Mouse (Mus musculus) heart, embryonic 15.5 days (tissue): ENCODE measurements around the gene Tfpi. TPM values are rescaled to one million over a fixed set of nuclear protein-coding genes. Genes with fewer than 3 reads are reported as not detected.
"Not testable (repeated sequence)": the region's sequence is repeated elsewhere in the genome, so short reads cannot be mapped to it uniquely, and the experiment has no call there.

Source experiments
- ATAC-seq: fragments of 200-750 bp; cut with Nextera tagmentation; replicated peaks from 2 replicates; pipeline ENCODE4 v1.8.0; 2017; ENCODE audit warnings: low read depth, moderate TSS enrichment; ENCODE audit not compliant: insufficient number of reproducible peaks, insufficient read depth, low FRiP score
- H3K27ac ChIP-seq: fragments of 300-500 bp; sonication (generic); 2 replicates; pipeline ENCODE4 v1.5.1; 2015; ENCODE audit warnings: mild to moderate bottlenecking, inconsistent platforms
- H3K27me3 ChIP-seq: fragments of 300-500 bp; sonication (generic); 2 replicates; pipeline ENCODE4 v1.6.1; 2015; ENCODE audit warnings: inconsistent platforms
- H3K36me3 ChIP-seq: fragments of 300-500 bp; sonication (generic); 2 replicates; pipeline ENCODE4 v1.6.1; 2015; ENCODE audit warnings: mild to moderate bottlenecking, inconsistent platforms
- H3K4me1 ChIP-seq: fragments of 300-500 bp; sonication (generic); replicated peaks from 2 replicates; pipeline ENCODE4 v1.6.1; 2015; ENCODE audit warnings: inconsistent platforms
- H3K4me2 ChIP-seq: fragments of 300-500 bp; sonication (generic); 2 replicates; pipeline ENCODE4 v1.6.1; 2015; ENCODE audit warnings: inconsistent platforms, mild to moderate bottlenecking, moderate library complexity
- H3K4me3 ChIP-seq: fragments of 300-500 bp; sonication (generic); 2 replicates; pipeline ENCODE4 v1.5.1; 2015; ENCODE audit warnings: mild to moderate bottlenecking, inconsistent platforms
- H3K9ac ChIP-seq: fragments of 300-500 bp; sonication (generic); 2 replicates; pipeline ENCODE4 v1.6.1; 2015; ENCODE audit warnings: mild to moderate bottlenecking, inconsistent platforms
- H3K9me3 ChIP-seq: fragments of 300-500 bp; sonication (generic); replicated peaks from 2 replicates; pipeline ENCODE4 v1.6.1; 2016; ENCODE audit warnings: inconsistent platforms
- WGBS: fragments of 180-500 bp; shearing (Covaris S2); methylation state at CpG from one replicate; pipeline ENCODE4 v1.1.7; 2015; ENCODE audit warnings: mixed read lengths; 5-methylcytosine and 5-hydroxymethylcytosine counted together
- polyA plus RNA-seq: library from polyadenylated mRNA; unstranded; fragments of >200 nt; fragmentation: Nextera tagmentation; extraction: Ambion mirVana; gene quantifications from 2 replicates; pipeline ENCODE4 v1.2.1, GENCODE M21; 2015

Tfpi gene
- polyA plus RNA-seq, 1 experiment from 2014 or later: 70.3 TPM

GRCm38 (mm10) chr2:84504954-84505394 lies 28.4 kb upstream of the Tfpi start:
- not testable (repeated sequence) for H3K4me1 ChIP-seq, H3K9me3 ChIP-seq, H3K36me3 ChIP-seq, H3K27me3 ChIP-seq
- peak overlapping the region; percentile 13; the same call in 1 of the 2 replicates for H3K4me3 ChIP-seq
- WGBS: 51% methylated on average over 5 of the region's 11 CpGs
- H3K4me2 ChIP-seq: peak overlapping the region; percentile 41
- 0 out of 2 replicates have a peak overlapping the region, but pooled peaks have one; percentile 19 for H3K9ac ChIP-seq
- ATAC-seq: 0 out of 2 replicates have a peak, but pooled peaks have one; percentile 18
- peak overlapping the region; percentile 73 for H3K27ac ChIP-seq

GRCm38 (mm10) chr2:84504285-84504684 lies 27.7 kb upstream of the Tfpi start:
- H3K9ac ChIP-seq: no peak overlapping the region
- peak overlapping the region; percentile 73; the same call in 1 of the 2 replicates for H3K27ac ChIP-seq
- no peaks in the 10 kb centered on the region for H3K9me3 ChIP-seq
- no peaks in the 10 kb centered on the region for H3K36me3 ChIP-seq
- H3K4me3 ChIP-seq: no peak overlapping the region
- H3K4me2 ChIP-seq: no peak overlapping the region
- peak; percentile 64 for ATAC-seq
- H3K27me3 ChIP-seq: no peaks in the 10 kb centered on the region
- H3K4me1 ChIP-seq: no peaks in the 10 kb centered on the region
- 61% methylated on average over 4 of the region's 4 CpGs for WGBS

DNA sequence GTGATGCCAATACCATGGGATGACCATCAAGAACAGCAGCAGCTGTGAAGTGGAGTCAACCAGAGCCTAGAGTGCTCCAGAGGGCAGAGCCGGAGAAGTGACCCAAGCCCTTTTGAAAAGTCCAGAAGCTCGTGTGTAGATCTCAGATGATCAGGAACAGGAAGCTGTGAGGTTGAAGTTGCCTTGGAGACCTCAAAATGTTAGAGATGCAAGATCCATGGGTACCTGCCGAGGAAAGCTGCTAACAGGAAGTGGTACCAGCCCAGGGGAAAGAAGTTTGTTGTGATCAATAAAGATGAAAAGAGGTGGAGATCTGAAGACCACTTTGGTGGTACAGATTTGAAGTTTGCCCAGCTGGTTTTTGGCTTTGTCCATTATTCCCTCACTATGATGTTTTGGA lies 22.3 kb upstream of the Tfpi start:
- Histone ChIP-seq H3K4me1 (no peaks in the 10 kb centered on the region), H3K4me2 (no peak overlapping the region), H3K9me3 (no peaks in the 10 kb centered on the region), H3K4me3 (no peak overlapping the region), H3K36me3 (no peaks in the 10 kb centered on the region), H3K9ac (no peak overlapping the region), H3K27me3 (no peaks in the 10 kb centered on the region), H3K27ac (no peak overlapping the region)
- WGBS: 66% methylated on average over 3 of the region's 3 CpGs
- no peak for ATAC-seq

GRCm38 (mm10) chr2:84495108-84495507 lies 18.5 kb upstream of the Tfpi start:
- H3K27me3 ChIP-seq: no peaks in the 10 kb centered on the region
- WGBS: 74% methylated on average over 3 of the region's 3 CpGs
- H3K9me3 ChIP-seq: no peaks in the 10 kb centered on the region
- no peak overlapping the region for H3K27ac ChIP-seq
- no peaks in the 10 kb centered on the region for H3K4me1 ChIP-seq
- no peaks in the 10 kb centered on the region for H3K36me3 ChIP-seq
- H3K4me3 ChIP-seq: no peak overlapping the region
- no peak overlapping the region for H3K4me2 ChIP-seq
- H3K9ac ChIP-seq: no peak overlapping the region
- no peak for ATAC-seq

DNA sequence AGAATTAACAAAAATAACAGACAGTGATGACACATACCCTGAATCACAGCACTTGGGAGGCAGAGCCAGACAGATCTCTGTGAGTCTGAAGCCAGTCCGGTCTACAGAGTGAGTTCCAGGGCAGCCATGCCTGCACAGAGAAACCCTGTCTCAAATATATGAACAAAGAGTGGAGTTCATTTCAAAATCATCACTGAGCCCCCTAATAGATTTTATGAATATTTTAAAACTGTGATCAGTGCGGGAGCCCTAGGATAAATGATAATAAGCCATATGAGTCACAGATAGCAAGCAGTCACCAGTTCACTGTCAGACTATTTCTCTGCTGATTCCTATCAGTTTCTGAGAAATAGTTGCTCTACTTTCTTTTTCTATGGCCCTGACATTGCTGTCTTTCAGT lies 17.1 kb upstream of the Tfpi start:
- H3K27ac ChIP-seq: no peak overlapping the region
- H3K9ac ChIP-seq: no peak overlapping the region
- H3K4me2 ChIP-seq: no peak overlapping the region
- H3K27me3 ChIP-seq: no peaks in the 10 kb centered on the region
- WGBS: 83% methylated on average over 2 of the region's 2 CpGs
- no peaks in the 10 kb centered on the region for H3K36me3 ChIP-seq
- H3K9me3 ChIP-seq: no peaks in the 10 kb centered on the region
- H3K4me1 ChIP-seq: no peaks in the 10 kb centered on the region
- no peak overlapping the region for H3K4me3 ChIP-seq
- ATAC-seq: no peak

- ATAC-seq: no peak
- H3K9ac ChIP-seq: no peak overlapping the region
- H3K9me3 ChIP-seq: no peaks in the 10 kb centered on the region
- H3K4me3 ChIP-seq: no peak overlapping the region
- no peak overlapping the region for H3K4me2 ChIP-seq
- H3K4me1 ChIP-seq: no peaks in the 10 kb centered on the region
- no peaks in the 10 kb centered on the region for H3K27me3 ChIP-seq
- H3K36me3 ChIP-seq: no peaks in the 10 kb centered on the region
- WGBS: 79% methylated on average over 1 of the region's 1 CpGs
- H3K27ac ChIP-seq: no peak overlapping the region
Observed at GRCm38 (mm10) chr2:84491715-84492114, 15.1 kb upstream of the Tfpi start.

GRCm38 (mm10) chr2:84487705-84488291 lies 11.2 kb upstream of the Tfpi start:
- H3K4me3 ChIP-seq: no peak overlapping the region
- H3K9ac ChIP-seq: no peak overlapping the region
- no peaks in the 10 kb centered on the region for H3K4me1 ChIP-seq
- WGBS: 42% methylated on average over 9 of the region's 9 CpGs
- no peak for ATAC-seq
- no peaks in the 10 kb centered on the region for H3K27me3 ChIP-seq
- no peaks in the 10 kb centered on the region for H3K36me3 ChIP-seq
- no peak overlapping the region for H3K27ac ChIP-seq
- no peak overlapping the region for H3K4me2 ChIP-seq
- no peaks in the 10 kb centered on the region for H3K9me3 ChIP-seq

GRCm38 (mm10) chr2:84481863-84482262 lies 5.3 kb upstream of the Tfpi start:
- peak; percentile 70; the same call in 1 of the 2 replicates for ATAC-seq
- no peaks in the 10 kb centered on the region for H3K36me3 ChIP-seq
- H3K4me3 ChIP-seq: peak overlapping the region; percentile 15
- H3K9me3 ChIP-seq: no peaks in the 10 kb centered on the region
- WGBS: 27% methylated on average over 7 of the region's 7 CpGs
- peak overlapping the region; percentile 36; the same call in 1 of the 2 replicates for H3K4me2 ChIP-seq
- no peak overlapping the region for H3K27ac ChIP-seq
- no peak overlapping the region for H3K9ac ChIP-seq
- H3K4me1 ChIP-seq: 0 out of 2 replicates have a peak, but pooled peaks cover 6% of the 10 kb centered on the region
- H3K27me3 ChIP-seq: no peaks in the 10 kb centered on the region

DNA sequence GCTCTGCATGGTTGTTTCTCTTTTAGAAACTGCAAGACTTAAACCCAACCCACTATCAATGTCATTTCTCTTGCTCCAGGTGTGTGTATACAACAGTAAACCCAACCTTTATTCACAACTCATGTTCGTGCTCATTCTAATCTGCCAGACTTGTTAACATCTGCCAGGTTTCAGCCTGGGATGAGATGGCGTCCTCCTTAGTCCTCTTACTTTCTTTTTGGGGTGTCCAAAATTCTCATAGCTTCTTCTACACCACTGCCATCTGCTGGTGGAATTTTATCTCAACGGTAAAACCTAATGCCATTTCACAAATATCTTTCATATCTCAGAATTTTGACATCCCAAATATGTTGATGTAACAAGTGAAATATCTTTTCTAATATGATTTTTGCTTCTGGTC lies 2.5 kb upstream of the Tfpi start:
- 9% methylated on average over 3 of the region's 3 CpGs for WGBS
- Histone ChIP-seq H3K9ac (no peak overlapping the region), H3K9me3 (no peaks in the 10 kb centered on the region), H3K27me3 (no peaks in the 10 kb centered on the region), H3K36me3 (no peaks in the 10 kb centered on the region), H3K4me1 (peaks cover 19% of the 10 kb centered on the region), H3K4me3 (peak overlapping the region; percentile 30), H3K4me2 (peak overlapping the region; percentile 56), H3K27ac (no peak overlapping the region)
- no peak for ATAC-seq

DNA sequence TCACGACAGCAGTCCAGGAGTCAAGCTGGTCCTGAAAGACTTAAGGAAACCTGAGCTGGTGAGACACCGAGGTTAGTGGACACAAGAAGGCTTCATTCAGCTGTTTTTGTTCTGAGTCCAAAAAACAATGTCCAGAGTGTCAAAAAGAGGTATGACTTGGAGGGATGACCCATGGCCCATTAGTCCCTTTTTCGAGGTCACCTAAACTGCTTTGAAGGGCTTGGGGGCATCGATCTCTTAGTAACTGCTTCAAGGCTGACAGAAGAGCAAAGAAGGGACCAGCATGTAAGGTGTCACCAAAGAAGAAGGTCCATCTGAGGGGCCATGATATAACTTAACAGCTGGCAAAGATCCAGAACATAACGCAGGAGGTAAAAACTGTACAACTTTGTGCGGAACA lies 1.2 kb upstream of the Tfpi start:
- Histone ChIP-seq H3K4me1 (peaks cover 27% of the 10 kb centered on the region), H3K4me3 (no peak overlapping the region), H3K4me2 (no peak overlapping the region), H3K27ac (peak overlapping the region; percentile 88; the same call in 1 of the 2 replicates), H3K9me3 (no peaks in the 10 kb centered on the region), H3K36me3 (peaks cover 5% of the 10 kb centered on the region; the same call in 1 of the 2 replicates), H3K27me3 (no peaks in the 10 kb centered on the region), H3K9ac (no peak overlapping the region)
- ATAC-seq: no peak
- WGBS: 87% methylated on average over 6 of the region's 6 CpGs

DNA sequence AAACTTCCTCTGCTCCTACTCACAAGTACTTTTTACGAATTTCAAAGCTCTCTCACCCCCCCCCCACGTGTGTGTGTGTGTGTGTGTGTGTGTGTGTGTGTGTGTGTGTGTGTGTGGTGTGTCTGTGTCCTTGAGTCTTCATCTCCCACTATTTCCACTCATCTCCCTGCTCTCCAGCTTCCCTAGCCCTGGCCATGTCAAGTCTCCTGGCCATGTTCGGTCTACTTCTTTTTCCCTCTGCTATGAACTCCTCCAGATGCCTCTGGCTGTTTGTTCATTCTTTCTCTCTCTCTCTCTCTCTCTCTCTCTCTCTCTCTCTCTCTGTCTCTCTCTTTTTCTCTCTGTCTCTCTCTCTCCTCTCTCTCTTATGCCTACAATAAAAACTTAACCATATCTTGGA lies 444 bp downstream of the Tfpi start:
- Histone ChIP-seq H3K27ac (peak overlapping the region; percentile 88), H3K4me1 (peaks cover 27% of the 10 kb centered on the region), H3K9ac (peak overlapping the region; percentile 50), H3K4me2 (peak overlapping the region; percentile 67), H3K9me3 (no peaks in the 10 kb centered on the region), H3K27me3 (no peaks in the 10 kb centered on the region), H3K36me3 (peaks cover 7% of the 10 kb centered on the region), H3K4me3 (peak overlapping the region; percentile 46)
- ATAC-seq: no peak
- 3% methylated on average over 3 of the region's 3 CpGs for WGBS

DNA sequence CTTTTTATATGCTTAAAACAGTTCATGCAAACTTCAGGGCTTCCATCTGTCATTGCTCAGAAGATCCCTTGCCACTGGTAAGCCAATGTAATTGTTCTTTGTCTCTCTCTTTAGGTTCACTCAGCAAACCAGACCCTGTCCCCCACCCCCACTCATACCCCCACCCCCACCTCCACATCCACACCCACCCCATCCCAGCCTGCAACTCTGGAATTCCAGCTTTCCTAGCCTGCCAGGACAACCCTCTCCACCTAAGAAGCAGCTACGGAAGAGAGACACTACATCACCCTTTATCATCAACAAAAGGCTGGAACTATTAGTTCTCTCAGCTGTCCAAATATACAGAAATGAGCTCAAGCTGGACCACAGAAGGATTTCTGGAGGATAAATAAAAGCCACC lies 974 bp downstream of the Tfpi start:
- H3K4me1 ChIP-seq: peaks cover 27% of the 10 kb centered on the region
- WGBS: 19% methylated on average over 1 of the region's 1 CpGs
- peak overlapping the region; percentile 46 for H3K4me3 ChIP-seq
- ATAC-seq: 0 out of 2 replicates have a peak, but pooled peaks have one; percentile 31
- peak overlapping the region; percentile 67 for H3K4me2 ChIP-seq
- peak overlapping the region; percentile 88 for H3K27ac ChIP-seq
- no peaks in the 10 kb centered on the region for H3K9me3 ChIP-seq
- no peaks in the 10 kb centered on the region for H3K27me3 ChIP-seq
- H3K36me3 ChIP-seq: peaks cover 8% of the 10 kb centered on the region
- peak overlapping the region; percentile 50 for H3K9ac ChIP-seq
